Mouse (Mus musculus) small intestine, adult 2 months (tissue): ENCODE measurements around the gene Smg9.

Source experiments
- CTCF ChIP-seq: fragments of 200-500 bp; IDR thresholded peaks from 2 replicates; pipeline ENCODE4 v1.5.1; 2012; ENCODE audit warnings: low read depth, mild to moderate bottlenecking, control low read depth, inconsistent platforms, low read length, moderate library complexity, mixed read lengths; ENCODE audit not compliant: insufficient replicate concordance, insufficient read length; ENCODE audit errors: extremely low read depth
- POLR2A ChIP-seq: fragments of 200-500 bp; IDR thresholded peaks from 2 replicates; pipeline ENCODE4 v1.6.1; 2012; ENCODE audit warnings: low read depth, mild to moderate bottlenecking, control low read depth, inconsistent platforms, low read length, moderate library complexity

DNA sequence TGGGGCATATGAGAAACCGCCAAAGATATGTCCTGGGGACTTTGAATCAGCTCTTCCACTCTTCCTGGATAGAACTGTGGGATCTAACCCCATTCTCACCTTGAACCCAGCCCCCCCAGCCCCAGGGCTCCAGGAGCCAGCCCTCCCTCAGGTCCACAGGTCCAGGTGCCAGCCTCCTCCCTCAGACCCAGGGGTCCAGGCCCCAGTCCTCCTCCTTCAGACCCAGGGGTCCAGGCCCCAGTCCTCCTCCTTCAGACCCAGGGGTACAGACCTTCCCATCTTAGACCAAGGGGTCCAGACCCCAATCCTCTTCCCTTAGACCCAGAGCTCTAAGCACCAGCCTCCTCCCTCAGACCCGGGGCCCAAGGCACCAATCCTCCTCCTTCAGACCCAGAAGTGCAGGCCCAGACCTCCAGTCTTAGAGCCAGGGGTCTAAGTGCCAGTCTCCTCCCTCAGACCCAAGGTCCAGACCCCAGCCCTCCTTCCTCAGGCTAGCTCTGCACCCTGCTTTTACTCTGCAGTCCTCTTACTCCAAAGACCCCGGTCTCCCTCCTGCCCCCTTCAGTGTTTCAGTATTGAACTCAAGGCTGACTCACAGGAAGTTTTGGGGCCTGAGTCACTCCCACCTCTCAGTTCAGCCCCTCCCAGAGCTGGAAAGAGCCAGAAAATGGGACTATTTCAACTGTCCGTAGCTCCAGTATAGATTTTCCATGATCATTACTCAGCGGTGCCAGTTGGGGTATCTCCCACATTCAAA is 34.0 kb upstream of the Smg9 start:
- no peak for TF ChIP-seq CTCF
- TF ChIP-seq POLR2A, result no peak
